Mouse (Mus musculus) spleen, adult 2 months (tissue): ENCODE measurements at regions not wholly inside any gene's neighbourhood (a gene's known extent, or its start where the extent isn't known, plus 50 kb on each side); places are given as distances from the start of the nearest gene placed in this dataset.
A peak's percentile ranks its signal among the peaks of the same experiment; 100 is the strongest.

Experiments used
- DNase-seq, 2 experiments: peaks; one replicate each; pipeline versions ENCODE4 v3.0.0 to v3.0.0-alpha.2; 2012 to 2021; ENCODE audit warnings: low spot score in 2 of 2, low read depth in 1 of 2
- H3K27ac ChIP-seq: fragments of 200-500 bp; 2 replicates; pipeline ENCODE4 v1.5.1; 2012; ENCODE audit warnings: low read length, inconsistent platforms; ENCODE audit not compliant: insufficient read depth
- H3K27me3 ChIP-seq: fragments of 200-500 bp; 2 replicates; pipeline ENCODE4 v1.6.1; 2012; ENCODE audit warnings: mild to moderate bottlenecking, moderate library complexity, low read length, inconsistent platforms; ENCODE audit not compliant: control insufficient read depth, insufficient read depth
- H3K36me3 ChIP-seq: fragments of 200-500 bp; 2 replicates; pipeline ENCODE4 v1.6.1; 2012; ENCODE audit warnings: mild to moderate bottlenecking, low read length, inconsistent platforms; ENCODE audit not compliant: control insufficient read depth, insufficient read depth
- H3K4me1 ChIP-seq: fragments of 200-500 bp; 2 replicates; pipeline ENCODE4 v1.6.1; 2011; ENCODE audit warnings: inconsistent platforms; ENCODE audit not compliant: control insufficient read depth, insufficient read depth, insufficient read length
- H3K4me3 ChIP-seq: fragments of 200-500 bp; 2 replicates; pipeline ENCODE4 v1.5.1; 2011; ENCODE audit warnings: mild to moderate bottlenecking, inconsistent platforms; ENCODE audit not compliant: insufficient read depth, insufficient read length; ENCODE audit errors: extremely low read depth
- CTCF ChIP-seq: fragments of 200-500 bp; IDR thresholded peaks from 2 replicates; pipeline ENCODE4 v1.5.1; 2011; ENCODE audit warnings: mild to moderate bottlenecking, inconsistent platforms; ENCODE audit not compliant: insufficient read depth, insufficient read length, insufficient replicate concordance; ENCODE audit errors: extremely low read depth
- POLR2A ChIP-seq: fragments of 200-500 bp; IDR thresholded peaks from 2 replicates; pipeline ENCODE4 v1.6.1; 2011; ENCODE audit warnings: low read depth, low read length, inconsistent platforms
- WGBS: fragments of 180-500 bp; shearing (Covaris S2); methylation state at CpG from one replicate; pipeline ENCODE4 v1.1.7; 2018; 5-methylcytosine and 5-hydroxymethylcytosine counted together

GRCm38 (mm10) chr12:92740818-92741217 is 891.9 kb upstream of the Sel1l start:
- TF ChIP-seq CTCF (no peak), POLR2A (no peak)
- H3K4me3 ChIP-seq, result no peak overlapping the region
- 40% methylated on average over 3 of the region's 3 CpGs for WGBS

GRCm38 (mm10) chr12:92739196-92739595 is 890.2 kb upstream of the Sel1l start:
- WGBS, result 88% methylated on average over 3 of the region's 3 CpGs
- no peak for DNase-seq
- no peak overlapping the region for H3K4me3 ChIP-seq
- H3K36me3 ChIP-seq, result no peaks in the 10 kb centered on the region
- no peaks in the 10 kb centered on the region for H3K4me1 ChIP-seq
- TF ChIP-seq POLR2A (no peak), CTCF (no peak)
- no peaks in the 10 kb centered on the region for H3K27me3 ChIP-seq
- no peak overlapping the region for H3K27ac ChIP-seq

More at GRCm38 (mm10) chr12:92740818-92741217, 891.9 kb upstream of the Sel1l start:
- peak in 1 of 2 experiments; percentile 5 for DNase-seq
- H3K27me3 ChIP-seq, result no peaks in the 10 kb centered on the region
- H3K4me1 ChIP-seq, result no peaks in the 10 kb centered on the region
- no peak overlapping the region for H3K27ac ChIP-seq
- H3K36me3 ChIP-seq, result no peaks in the 10 kb centered on the region

- 36% methylated on average over 12 of the region's 12 CpGs for WGBS
- Histone ChIP-seq H3K4me1 (no peaks in the 10 kb centered on the region), H3K27me3 (no peaks in the 10 kb centered on the region), H3K36me3 (no peaks in the 10 kb centered on the region), H3K4me3 (no peak overlapping the region), H3K27ac (no peak overlapping the region)
- TF ChIP-seq CTCF (no peak), POLR2A (no peak)
- DNase-seq, result no peak
Observed at GRCm38 (mm10) chr12:92737623-92738370, 888.8 kb upstream of the Sel1l start.

- Histone ChIP-seq H3K27me3 (no peaks in the 10 kb centered on the region), H3K36me3 (no peaks in the 10 kb centered on the region), H3K4me3 (no peak overlapping the region), H3K4me1 (no peaks in the 10 kb centered on the region), H3K27ac (no peak overlapping the region)
- no peak for DNase-seq
- TF ChIP-seq CTCF, result no peak
- no peak for TF ChIP-seq POLR2A
- WGBS, result 91% methylated on average over 3 of the region's 3 CpGs
Observed at GRCm38 (mm10) chr12:92723022-92723421, 874.1 kb upstream of the Sel1l start.

GRCm38 (mm10) chr12:92713415-92713814 is 864.5 kb upstream of the Sel1l start:
- Histone ChIP-seq H3K27ac (no peak overlapping the region), H3K4me1 (no peaks in the 10 kb centered on the region), H3K36me3 (no peaks in the 10 kb centered on the region), H3K27me3 (no peaks in the 10 kb centered on the region), H3K4me3 (no peak overlapping the region)
- WGBS, result 95% methylated on average over 16 of the region's 16 CpGs
- TF ChIP-seq CTCF, result no peak
- no peak for TF ChIP-seq POLR2A
- DNase-seq, result no peak

- TF ChIP-seq POLR2A, result no peak
- no peak for TF ChIP-seq CTCF
- Histone ChIP-seq H3K27me3 (no peaks in the 10 kb centered on the region), H3K36me3 (no peaks in the 10 kb centered on the region), H3K4me1 (no peaks in the 10 kb centered on the region), H3K27ac (no peak overlapping the region), H3K4me3 (no peak overlapping the region)
- DNase-seq, result no peak
- WGBS, result 85% methylated on average over 3 of the region's 3 CpGs
Observed at GRCm38 (mm10) chr12:92708466-92708865, 859.5 kb upstream of the Sel1l start.

GRCm38 (mm10) chr12:92703731-92704130 is 854.8 kb upstream of the Sel1l start:
- H3K4me3 ChIP-seq, result no peak overlapping the region
- TF ChIP-seq CTCF, result no peak
- H3K4me1 ChIP-seq, result no peaks in the 10 kb centered on the region
- no peak for DNase-seq
- no peak overlapping the region for H3K27ac ChIP-seq
- H3K27me3 ChIP-seq, result no peaks in the 10 kb centered on the region
- no peaks in the 10 kb centered on the region for H3K36me3 ChIP-seq
